Mouse (Mus musculus): Measurements from ENCODE around the gene Mei4. TPM values are rescaled to one million over a fixed set of nuclear protein-coding genes. Genes with fewer than 3 reads are reported as not detected.

Gene Mei4
- polyA plus RNA-seq, 1 experiment from 2014 or later, result 0.79 TPM

GRCm38 (mm10) chr9:82247695-82248445 is 384.4 kb downstream of the Mei4 start:
- no peak overlapping the region for H3K4me2 ChIP-seq (replicated peaks; ENCODE audit: low read depth, low read length)
- no peaks in the 10 kb centered on the region for H3K27me3 ChIP-seq (ENCODE audit: control insufficient read depth, insufficient read depth, low read length)
- H3K4me1 ChIP-seq (replicated peaks; ENCODE audit: control insufficient read depth, insufficient read depth, low read length), result no peaks in the 10 kb centered on the region
- DNase-seq (ENCODE audit: low spot score), result peak; percentile 7
- H3K9ac ChIP-seq (ENCODE audit: low read depth, low read length), result no peak overlapping the region
- H3K9me3 ChIP-seq (ENCODE audit: control insufficient read depth, low read length), result no peaks in the 10 kb centered on the region
- no peak overlapping the region for H3K27ac ChIP-seq (ENCODE audit: low read depth, low read length)
- no peak overlapping the region for H3K4me3 ChIP-seq (ENCODE audit: low read depth, low read length)
- H3K36me3 ChIP-seq (ENCODE audit: control insufficient read depth, insufficient read depth, low read length), result no peaks in the 10 kb centered on the region
- 83% methylated on average over 7 of the region's 7 CpGs for WGBS
- 0 out of 2 replicates have a peak, but pooled peaks have one; percentile 30 for ATAC-seq (ENCODE audit: low FRiP score)

Other genes with a start within 250 kb of the Mei4 start
- 1.1 and 1.2 TPM in 2 replicates for gene Htr1b, start 229.8 kb upstream of the Mei4 start, polyA plus RNA-seq (2014; fragmentation: Nextera tagmentation; extraction: Ambion mirVana)

Measured in hindbrain, embryonic 11.5 days (tissue).